Mouse (Mus musculus): ENCODE data around the gene Gcnt3. TPM values are rescaled to one million over a fixed set of nuclear protein-coding genes. Genes with fewer than 3 reads are reported as not detected.

The Gcnt3 gene
- polyA plus RNA-seq, 1 experiment from 2014 or later, result not detected

GRCm38 (mm10) chr9:69999318-69999717 is 38.6 kb downstream of the Gcnt3 start:
- H3K9me3 ChIP-seq, result no peaks in the 10 kb centered on the region
- H3K9ac ChIP-seq, result no peak overlapping the region
- ATAC-seq (ENCODE audit: extremely low read depth, insufficient number of reproducible peaks, low FRiP score, low TSS enrichment), result no peak
- no peak overlapping the region for H3K4me3 ChIP-seq
- WGBS, result 66% methylated on average over 1 of the region's 1 CpGs
- no peak overlapping the region for H3K27ac ChIP-seq (replicated peaks)
- peaks cover 7% of the 10 kb centered on the region for H3K4me1 ChIP-seq
- peaks cover 93% of the 10 kb centered on the region for H3K36me3 ChIP-seq
- no peak overlapping the region for H3K4me2 ChIP-seq
- no peaks in the 10 kb centered on the region for H3K27me3 ChIP-seq (replicated peaks)

DNA sequence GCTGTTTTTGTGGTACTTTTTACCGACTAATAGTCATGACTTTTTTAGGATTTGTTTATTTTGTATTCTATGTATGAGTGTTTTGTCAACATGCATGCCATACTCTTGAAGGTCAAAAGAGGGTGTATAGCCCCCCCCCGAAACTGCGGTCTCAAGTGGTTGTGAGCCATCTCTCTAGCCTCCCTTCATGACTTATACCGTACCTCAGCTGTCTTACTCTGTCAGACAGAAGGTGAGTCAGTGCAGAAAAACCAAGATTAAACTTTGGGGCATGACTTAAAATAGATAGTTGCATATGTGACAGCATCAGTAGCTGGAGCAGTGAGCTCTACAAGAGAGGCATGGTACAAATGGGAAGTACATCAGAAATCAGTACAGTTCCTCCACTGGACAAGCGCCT is 43.3 kb downstream of the Gcnt3 start:
- Histone ChIP-seq H3K4me2 (no peak overlapping the region), H3K9me3 (no peaks in the 10 kb centered on the region), H3K36me3 (peaks cover 50% of the 10 kb centered on the region), H3K27ac (replicated peaks) (no peak overlapping the region), H3K4me1 (peaks cover 47% of the 10 kb centered on the region), H3K27me3 (replicated peaks) (no peaks in the 10 kb centered on the region), H3K4me3 (no peak overlapping the region), H3K9ac (no peak overlapping the region)
- no peak for ATAC-seq (ENCODE audit: extremely low read depth, insufficient number of reproducible peaks, low FRiP score, low TSS enrichment)
- 82% methylated on average over 5 of the region's 5 CpGs for WGBS

DNA sequence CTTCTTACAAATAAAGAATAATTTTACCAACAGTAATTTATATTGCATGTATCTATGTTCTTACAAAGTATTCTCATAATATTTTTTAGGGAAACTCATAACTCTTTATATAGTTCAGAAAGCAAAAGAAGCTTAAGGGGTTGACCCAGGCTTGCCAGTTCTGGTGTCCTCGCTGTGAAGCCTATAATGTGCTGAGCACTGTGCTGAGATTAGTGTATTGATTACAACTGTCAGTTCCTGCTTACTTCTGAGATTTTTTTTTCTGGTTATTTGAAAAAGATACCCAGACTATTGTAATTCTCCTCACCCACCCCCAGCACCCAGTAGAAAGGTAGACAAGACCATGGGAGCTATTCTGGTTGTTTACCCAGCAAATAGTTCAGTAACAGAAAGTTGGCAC is 44.4 kb downstream of the Gcnt3 start:
- WGBS, result 52% methylated on average over 1 of the region's 1 CpGs
- H3K9me3 ChIP-seq, result no peaks in the 10 kb centered on the region
- no peaks in the 10 kb centered on the region for H3K27me3 ChIP-seq (replicated peaks)
- ATAC-seq (ENCODE audit: extremely low read depth, insufficient number of reproducible peaks, low FRiP score, low TSS enrichment), result no peak
- H3K4me2 ChIP-seq, result peak overlapping the region; percentile 85
- H3K4me3 ChIP-seq, result no peak overlapping the region
- H3K9ac ChIP-seq, result no peak overlapping the region
- peak overlapping the region; percentile 84 for H3K27ac ChIP-seq (replicated peaks)
- peaks cover 39% of the 10 kb centered on the region for H3K36me3 ChIP-seq
- H3K4me1 ChIP-seq, result peaks cover 51% of the 10 kb centered on the region

GRCm38 (mm10) chr9:69992841-69993277 is 45.0 kb downstream of the Gcnt3 start:
- Histone ChIP-seq H3K27ac (replicated peaks) (peak overlapping the region; percentile 84), H3K4me1 (peaks cover 54% of the 10 kb centered on the region), H3K4me3 (no peak overlapping the region), H3K27me3 (replicated peaks) (no peaks in the 10 kb centered on the region), H3K4me2 (peak overlapping the region; percentile 85), H3K36me3 (peaks cover 33% of the 10 kb centered on the region), H3K9me3 (no peaks in the 10 kb centered on the region), H3K9ac (0 out of 2 replicates have a peak overlapping the region, but pooled peaks have one; percentile 8)
- ATAC-seq (ENCODE audit: extremely low read depth, insufficient number of reproducible peaks, low FRiP score, low TSS enrichment), result no peak
- WGBS, result 44% methylated on average over 5 of the region's 5 CpGs

DNA sequence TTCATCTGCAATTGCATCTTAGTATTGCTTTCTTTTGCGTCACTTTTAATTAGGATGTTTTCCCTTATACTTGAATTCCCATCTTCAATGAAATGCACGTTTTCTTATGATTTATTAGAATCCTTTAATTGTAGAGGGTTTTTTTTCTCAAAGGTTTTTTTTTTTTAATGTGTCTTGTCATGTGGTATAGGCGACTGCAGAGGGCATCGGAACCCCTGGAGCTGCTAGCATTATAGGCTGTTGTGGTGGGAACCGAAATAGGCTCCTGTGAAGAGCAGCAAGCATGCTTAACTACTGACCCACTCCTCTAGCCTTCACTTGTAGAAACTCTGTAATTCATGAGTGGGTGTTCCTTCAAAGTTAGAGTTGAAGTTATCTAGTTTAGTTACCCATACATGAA is 47.5 kb downstream of the Gcnt3 start:
- peak overlapping the region; percentile 99 for H3K4me3 ChIP-seq
- no peak for ATAC-seq (ENCODE audit: extremely low read depth, insufficient number of reproducible peaks, low FRiP score, low TSS enrichment)
- H3K9me3 ChIP-seq, result no peaks in the 10 kb centered on the region
- H3K9ac ChIP-seq, result peak overlapping the region; percentile 100
- no peaks in the 10 kb centered on the region for H3K27me3 ChIP-seq (replicated peaks)
- peaks cover 11% of the 10 kb centered on the region for H3K36me3 ChIP-seq
- peak overlapping the region; percentile 85 for H3K4me2 ChIP-seq
- H3K27ac ChIP-seq (replicated peaks), result peak overlapping the region; percentile 99
- WGBS, result 13% methylated on average over 5 of the region's 5 CpGs
- H3K4me1 ChIP-seq, result peaks cover 56% of the 10 kb centered on the region

DNA sequence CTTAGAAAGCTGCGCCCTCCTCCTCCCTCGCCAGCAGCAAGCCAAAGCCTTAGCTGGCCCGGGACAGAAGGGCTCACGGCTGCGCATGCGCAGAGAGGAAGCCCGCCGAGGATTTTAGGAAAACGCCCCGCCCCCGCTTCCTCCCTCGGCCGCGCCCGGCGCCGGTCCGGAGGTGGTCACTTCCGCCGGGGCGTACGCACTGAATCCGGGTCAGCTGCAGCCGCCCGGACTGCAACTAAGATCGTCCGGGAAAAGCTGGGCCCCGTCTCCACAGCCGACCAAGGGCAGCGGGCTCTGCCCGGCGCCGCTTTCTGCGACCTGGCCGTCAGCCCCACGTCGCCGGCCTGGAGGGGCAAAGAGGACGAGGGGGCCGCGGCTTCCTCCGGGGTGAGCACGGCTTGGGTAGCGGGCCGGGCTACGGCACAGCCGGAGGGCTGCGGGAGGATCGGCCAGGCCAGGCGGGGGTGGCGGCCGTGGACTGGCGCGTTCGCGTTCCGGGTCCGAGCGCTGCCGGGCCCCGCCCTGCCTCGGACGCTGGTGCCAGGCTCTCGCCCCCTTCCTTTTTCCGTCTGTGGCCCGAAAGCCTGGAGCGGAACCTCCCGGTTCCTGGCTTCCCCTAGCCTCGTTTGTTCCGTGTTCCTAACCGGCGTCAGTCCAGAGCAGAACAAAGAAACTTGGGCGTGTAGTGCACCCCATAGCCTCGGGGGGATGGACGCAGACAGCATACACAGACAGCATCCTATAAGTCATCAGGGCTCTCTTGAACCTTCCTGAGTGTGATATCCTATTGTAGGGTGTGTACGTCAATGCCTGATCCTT is 48.4 kb downstream of the Gcnt3 start, which contains the start of gene Bnip2:
Gene Bnip2, plus strand, starts transcription at position 164 of the 819 bp plus-strand sequence.
- Histone ChIP-seq H3K4me1 (peaks cover 51% of the 10 kb centered on the region), H3K4me2 (peak within 1 kb of the TSS; percentile 85), H3K27ac (replicated peaks) (peak within 1 kb of the TSS; percentile 99), H3K9me3 (no peaks in the 10 kb centered on the region), H3K9ac (peak within 1 kb of the TSS; percentile 100), H3K27me3 (replicated peaks) (no peaks in the 10 kb centered on the region), H3K36me3 (peaks cover 3% of the 10 kb centered on the region; the same call in 1 of the 2 replicates), H3K4me3 (peak within 1 kb of the TSS; percentile 99)
- under 1% methylated on average over 76 of the region's 76 CpGs for WGBS
- ATAC-seq (ENCODE audit: extremely low read depth, insufficient number of reproducible peaks, low FRiP score, low TSS enrichment), result peak; percentile 89

DNA sequence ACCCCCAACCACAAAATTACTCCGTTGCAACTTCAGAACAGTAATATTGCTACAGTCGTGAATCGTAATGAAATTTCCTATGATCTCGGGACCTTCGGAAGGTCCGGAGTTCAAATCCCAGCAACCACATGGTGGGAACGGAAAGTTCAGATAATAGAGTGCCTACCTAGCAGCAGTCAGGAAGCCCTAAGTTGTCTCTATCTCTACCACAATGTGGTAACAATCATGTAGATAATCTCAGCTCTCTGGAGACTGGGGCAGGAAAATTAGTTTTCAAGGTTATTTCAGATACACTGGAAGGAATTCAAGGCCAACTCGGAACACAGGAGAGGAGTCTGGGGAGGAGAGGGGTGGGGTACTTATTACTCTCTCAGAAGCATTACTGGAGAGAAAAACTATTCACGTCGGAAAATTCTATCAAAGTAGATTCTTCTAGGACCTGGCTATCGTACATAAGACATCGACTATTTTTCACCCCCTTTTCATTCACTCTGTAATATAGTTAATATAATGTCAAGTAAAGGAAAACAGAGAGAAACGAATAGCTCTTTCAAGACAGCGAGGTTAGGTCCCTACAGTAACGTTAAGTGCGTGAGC is 49.1 kb downstream of the Gcnt3 start:
- no peaks in the 10 kb centered on the region for H3K9me3 ChIP-seq
- peaks cover 45% of the 10 kb centered on the region for H3K4me1 ChIP-seq
- peak overlapping the region; percentile 85 for H3K4me2 ChIP-seq
- no peak for ATAC-seq (ENCODE audit: extremely low read depth, insufficient number of reproducible peaks, low FRiP score, low TSS enrichment)
- H3K9ac ChIP-seq, result peak overlapping the region; percentile 100
- 27% methylated on average over 16 of the region's 16 CpGs for WGBS
- H3K27me3 ChIP-seq (replicated peaks), result no peaks in the 10 kb centered on the region
- H3K36me3 ChIP-seq, result peaks cover 3% of the 10 kb centered on the region; the same call in 1 of the 2 replicates
- peak overlapping the region; percentile 99 for H3K27ac ChIP-seq (replicated peaks)
- H3K4me3 ChIP-seq, result peak overlapping the region; percentile 99

DNA sequence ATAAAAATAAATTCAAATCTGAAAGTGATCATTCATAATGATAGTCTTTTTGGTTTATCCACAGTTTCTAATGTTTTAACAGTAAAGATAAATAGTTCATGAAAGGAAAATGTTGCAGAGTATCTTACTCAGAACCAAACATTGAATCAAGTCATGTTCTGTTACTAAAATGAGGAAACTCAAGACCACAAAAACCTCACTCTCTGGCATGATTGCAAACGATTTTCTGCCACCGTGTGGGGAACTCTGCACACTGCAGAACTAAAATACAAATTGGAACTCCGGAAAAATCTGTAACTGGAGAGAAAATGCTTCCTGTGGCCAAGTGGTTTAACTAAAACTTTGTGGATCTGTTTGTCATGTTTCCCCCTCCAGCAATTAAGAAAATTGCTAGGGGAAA is 50.3 kb downstream of the Gcnt3 start:
- H3K4me3 ChIP-seq, result no peak overlapping the region
- H3K36me3 ChIP-seq, result peaks cover 3% of the 10 kb centered on the region; the same call in 1 of the 2 replicates
- 0% methylated on average over 3 of the region's 3 CpGs for WGBS
- H3K4me2 ChIP-seq, result no peak overlapping the region
- H3K9me3 ChIP-seq, result no peaks in the 10 kb centered on the region
- peaks cover 33% of the 10 kb centered on the region for H3K4me1 ChIP-seq
- H3K9ac ChIP-seq, result no peak overlapping the region
- ATAC-seq (ENCODE audit: extremely low read depth, insufficient number of reproducible peaks, low FRiP score, low TSS enrichment), result no peak
- no peak overlapping the region for H3K27ac ChIP-seq (replicated peaks)
- no peaks in the 10 kb centered on the region for H3K27me3 ChIP-seq (replicated peaks)

- Histone ChIP-seq H3K9ac (no peak overlapping the region), H3K4me3 (no peak overlapping the region), H3K36me3 (no peaks in the 10 kb centered on the region), H3K9me3 (no peaks in the 10 kb centered on the region), H3K4me1 (peaks cover 23% of the 10 kb centered on the region), H3K4me2 (no peak overlapping the region), H3K27me3 (replicated peaks) (no peaks in the 10 kb centered on the region), H3K27ac (replicated peaks) (no peak overlapping the region)
- ATAC-seq (ENCODE audit: extremely low read depth, insufficient number of reproducible peaks, low FRiP score, low TSS enrichment), result no peak
- WGBS, result 73% methylated on average over 5 of the region's 5 CpGs
These were observed 51.3 kb downstream of the Gcnt3 start for GRCm38 (mm10) chr9:69986571-69986970.

- Histone ChIP-seq H3K4me1 (peaks cover 18% of the 10 kb centered on the region), H3K27ac (replicated peaks) (no peak overlapping the region), H3K9ac (no peak overlapping the region), H3K4me2 (no peak overlapping the region), H3K9me3 (no peaks in the 10 kb centered on the region), H3K4me3 (no peak overlapping the region), H3K36me3 (no peaks in the 10 kb centered on the region), H3K27me3 (replicated peaks) (no peaks in the 10 kb centered on the region)
- ATAC-seq (ENCODE audit: extremely low read depth, insufficient number of reproducible peaks, low FRiP score, low TSS enrichment), result no peak
- WGBS, result 77% methylated on average over 10 of the region's 10 CpGs
These were observed 51.8 kb downstream of the Gcnt3 start for GRCm38 (mm10) chr9:69986063-69986462.

- no peak overlapping the region for H3K27ac ChIP-seq (replicated peaks)
- WGBS, result 68% methylated on average over 1 of the region's 1 CpGs
- H3K9me3 ChIP-seq, result no peaks in the 10 kb centered on the region
- no peaks in the 10 kb centered on the region for H3K27me3 ChIP-seq (replicated peaks)
- H3K4me1 ChIP-seq, result peaks cover 13% of the 10 kb centered on the region
- H3K9ac ChIP-seq, result no peak overlapping the region
- H3K4me3 ChIP-seq, result no peak overlapping the region
- no peaks in the 10 kb centered on the region for H3K36me3 ChIP-seq
- H3K4me2 ChIP-seq, result no peak overlapping the region
- ATAC-seq (ENCODE audit: extremely low read depth, insufficient number of reproducible peaks, low FRiP score, low TSS enrichment), result no peak
These were observed 52.4 kb downstream of the Gcnt3 start for GRCm38 (mm10) chr9:69985526-69985925.
